Mouse (Mus musculus): Measurements from ENCODE around the gene Nxf3.
A peak's percentile ranks its signal among the peaks of the same experiment; 100 is the strongest.
"Not testable (repeated sequence)": the region's sequence is repeated elsewhere in the genome, so short reads cannot be mapped to it uniquely, and the experiment has no call there.

The Nxf3 gene

DNA sequence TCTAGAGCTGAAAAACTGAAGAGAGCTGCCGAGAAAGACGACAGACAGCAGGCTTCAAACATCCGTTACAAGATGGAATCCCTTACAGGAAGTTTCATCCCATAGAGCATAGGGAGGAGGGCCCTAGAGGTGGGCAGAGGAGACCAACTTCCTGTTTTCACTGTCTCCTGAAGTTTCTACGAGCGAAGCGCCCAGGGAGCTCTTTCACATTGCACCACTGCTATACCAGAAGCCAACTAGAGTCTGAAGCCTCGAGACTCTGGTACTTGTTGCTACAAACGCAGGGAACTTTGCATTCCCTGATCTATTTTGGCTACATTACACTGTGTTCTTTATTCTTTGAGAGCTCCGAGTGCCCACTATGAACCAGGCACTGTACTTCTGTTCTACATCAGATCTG lies at the start of gene Nxf3:
Gene Nxf3, minus strand, starts transcription at position 101 of the 400 bp plus-strand sequence.
- DNase-seq (ENCODE audit: low read depth) = no peak

DNA sequence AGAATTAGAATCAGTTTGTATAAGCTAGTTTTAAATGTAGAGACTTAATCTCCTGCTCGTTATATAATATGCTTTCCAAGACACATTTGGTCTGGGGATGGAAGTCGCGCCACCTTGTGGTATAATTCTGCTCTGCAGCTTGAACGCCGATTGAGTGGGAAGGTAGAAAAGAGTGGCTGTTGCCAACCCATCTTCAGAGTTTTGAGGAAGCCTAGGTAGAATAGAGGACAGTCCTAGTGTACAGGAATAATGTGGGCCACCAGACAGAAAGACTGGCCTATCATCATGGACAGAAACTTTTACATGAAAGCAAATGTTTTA lies 42.6 kb upstream of the Nxf3 start:
- DNase-seq (ENCODE audit: low read depth) = peak; percentile 43

DNA sequence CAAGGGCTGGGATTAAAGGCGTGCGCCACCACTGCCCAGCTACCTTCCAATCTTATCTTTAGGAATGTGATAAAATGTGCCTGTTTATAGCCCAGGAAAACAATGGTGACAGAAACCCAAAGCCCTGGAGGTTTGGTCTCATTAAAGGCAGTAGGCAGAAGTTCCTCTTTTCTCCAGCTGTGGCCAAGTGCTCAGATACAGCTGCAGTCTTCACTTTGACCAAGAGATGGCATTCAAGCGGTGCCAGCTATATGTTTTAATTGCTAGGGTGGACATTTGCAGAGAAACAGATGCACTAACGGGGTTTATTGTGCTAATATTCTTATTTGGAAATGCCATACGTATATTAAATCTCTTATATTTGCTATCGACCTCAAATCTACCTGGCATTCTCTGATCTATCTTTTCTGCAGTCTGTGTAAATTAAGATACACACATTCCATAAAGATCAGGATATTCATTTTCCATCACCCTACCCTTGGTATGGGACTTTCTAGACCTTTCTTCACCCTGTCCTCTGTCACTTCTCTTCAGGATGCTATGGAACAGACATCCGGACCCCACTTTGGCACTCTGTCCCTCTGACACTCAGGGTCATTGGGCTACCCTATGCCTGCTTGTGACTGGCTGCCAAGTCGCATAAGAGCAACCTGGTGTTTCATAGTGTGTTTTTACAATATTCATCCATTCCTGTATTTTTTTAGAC lies 42.1 kb upstream of the Nxf3 start:
- no peak for DNase-seq (ENCODE audit: low read depth)

DNA sequence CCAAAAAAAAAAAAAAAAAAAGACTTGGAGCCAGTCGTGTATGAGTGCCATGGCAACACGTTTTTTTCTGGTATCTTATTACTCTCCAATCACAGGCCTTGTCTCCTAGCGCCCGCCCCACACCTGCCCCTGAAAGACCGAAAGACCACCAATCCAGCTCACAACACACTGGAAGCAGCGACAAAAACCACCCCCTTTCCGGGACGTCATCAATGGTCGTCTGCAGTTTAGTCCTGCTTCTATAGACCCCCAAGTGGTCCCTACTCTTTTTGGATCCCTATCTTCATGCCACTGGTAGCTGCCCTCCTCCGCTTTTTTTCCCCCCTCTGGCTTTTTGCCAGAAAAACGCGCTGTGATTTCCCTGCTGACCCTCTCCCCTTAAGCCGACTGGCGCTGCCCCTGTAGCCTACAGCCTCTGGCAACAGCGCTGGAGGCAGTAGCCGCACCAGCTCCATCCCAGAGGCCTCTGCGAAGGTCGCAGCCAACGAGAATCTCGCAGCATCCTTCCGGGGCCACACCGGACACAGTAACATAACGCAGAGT lies 30.4 kb upstream of the Nxf3 start:
- no peak for DNase-seq (ENCODE audit: low read depth)

DNA sequence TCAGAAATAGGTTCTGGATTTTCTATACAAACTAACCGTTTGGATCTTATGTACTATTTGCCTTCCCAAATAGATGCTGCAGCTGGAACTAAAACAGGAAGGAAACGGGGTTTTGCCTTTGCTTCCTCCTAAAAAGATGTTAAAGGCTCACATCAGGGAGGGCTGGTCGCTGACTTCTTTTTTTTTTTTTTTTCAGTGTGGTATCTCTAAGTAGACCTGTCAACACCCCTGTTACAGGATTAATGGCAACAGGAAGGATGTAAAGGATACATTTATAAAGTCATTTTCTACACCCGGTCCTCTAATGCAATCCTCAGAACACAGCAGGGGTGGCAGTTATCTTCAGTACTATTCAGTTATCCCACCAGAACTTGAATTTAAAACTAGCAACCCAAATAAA lies 30.0 kb upstream of the Nxf3 start:
- no peak for DNase-seq (ENCODE audit: low read depth)

DNA sequence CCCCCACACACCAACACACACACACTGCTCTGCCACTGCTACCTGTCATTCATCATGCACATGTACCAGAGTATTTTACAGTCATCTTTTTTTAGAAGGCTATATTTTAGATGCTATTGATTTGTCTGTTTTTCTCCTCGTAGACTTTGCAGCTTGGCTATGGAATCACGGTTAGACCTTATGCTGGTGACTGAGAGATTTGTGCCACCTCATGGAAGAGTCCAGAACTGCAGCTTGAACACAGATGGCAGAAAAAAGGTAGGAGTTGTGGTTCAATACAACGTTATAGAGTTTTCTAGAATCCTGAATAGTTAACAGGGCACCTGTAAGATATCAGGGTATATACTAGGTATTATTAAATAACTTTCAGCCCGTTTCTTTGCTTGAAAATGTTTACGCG lies 22.9 kb upstream of the Nxf3 start:
- DNase-seq (ENCODE audit: low read depth) = peak; percentile 8

DNA sequence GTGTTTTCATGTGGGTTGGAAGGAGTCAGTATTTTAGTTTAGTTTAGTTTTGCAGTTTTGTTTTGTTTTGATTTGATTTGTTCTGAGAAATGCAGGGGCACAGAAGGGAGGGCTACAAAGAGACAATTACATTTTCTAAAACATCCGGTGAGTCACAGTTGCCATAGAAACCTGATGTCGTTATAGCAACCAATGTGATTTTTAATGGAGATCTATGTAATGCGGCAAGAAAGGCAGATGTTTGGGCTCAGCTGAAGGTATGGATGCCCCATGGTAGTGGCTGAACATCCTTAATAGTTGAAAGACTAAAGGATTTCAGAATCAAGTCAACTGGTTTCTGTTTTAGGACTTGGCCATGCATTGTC lies 19.7 kb upstream of the Nxf3 start:
- no peak for DNase-seq (ENCODE audit: low read depth)

DNA sequence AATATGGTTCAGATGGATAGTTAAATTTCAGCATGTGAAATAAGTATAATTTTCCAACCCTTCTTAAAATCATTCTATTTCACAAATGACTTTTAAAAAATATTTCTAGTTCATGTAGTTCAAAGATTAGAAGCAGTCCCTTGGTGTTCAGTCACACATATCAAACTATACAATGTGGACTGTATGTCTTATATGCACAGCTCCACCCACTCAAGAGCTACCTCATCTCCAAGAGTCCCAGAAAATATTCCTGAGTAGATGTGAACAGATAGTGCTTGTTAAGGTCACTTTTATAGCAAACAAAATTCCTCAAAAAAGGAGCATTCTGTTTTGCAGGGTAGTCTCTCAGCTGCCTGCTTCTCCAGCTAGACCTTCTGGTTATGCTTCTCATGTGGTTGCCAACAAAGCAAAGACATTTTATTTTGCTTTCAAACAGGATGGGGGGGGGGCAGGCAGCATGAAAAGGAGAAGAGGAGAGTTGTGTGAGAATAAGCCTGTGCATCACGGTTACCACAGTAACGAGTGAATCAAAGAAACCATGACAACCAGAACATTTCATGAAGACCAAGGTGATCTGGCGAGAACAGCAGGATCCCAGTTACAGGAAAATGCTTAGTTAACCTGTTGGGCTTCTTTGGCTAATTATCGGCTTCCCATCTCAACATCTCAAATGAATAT lies 19.1 kb upstream of the Nxf3 start:
- DNase-seq (ENCODE audit: low read depth) = no peak

DNA sequence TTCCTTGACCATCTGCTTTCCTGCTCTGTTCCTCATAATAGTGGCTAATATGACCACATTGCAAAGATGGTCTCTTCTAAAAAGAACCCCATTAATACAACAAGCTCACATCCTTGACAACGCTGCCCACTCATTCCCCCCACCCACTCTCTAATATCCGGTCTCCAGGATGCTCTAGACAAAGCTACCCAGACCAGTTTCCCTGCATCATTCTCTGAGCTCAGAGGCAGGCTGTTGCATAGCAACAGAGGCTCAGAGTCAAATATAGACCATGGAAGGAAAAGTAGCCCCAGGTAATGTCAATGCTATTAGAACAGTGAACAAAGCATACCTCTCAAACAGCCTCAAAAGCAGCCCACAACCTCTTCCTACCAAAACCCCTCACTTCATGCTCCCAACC lies 9.4 kb upstream of the Nxf3 start:
- DNase-seq (ENCODE audit: low read depth) = no peak

DNA sequence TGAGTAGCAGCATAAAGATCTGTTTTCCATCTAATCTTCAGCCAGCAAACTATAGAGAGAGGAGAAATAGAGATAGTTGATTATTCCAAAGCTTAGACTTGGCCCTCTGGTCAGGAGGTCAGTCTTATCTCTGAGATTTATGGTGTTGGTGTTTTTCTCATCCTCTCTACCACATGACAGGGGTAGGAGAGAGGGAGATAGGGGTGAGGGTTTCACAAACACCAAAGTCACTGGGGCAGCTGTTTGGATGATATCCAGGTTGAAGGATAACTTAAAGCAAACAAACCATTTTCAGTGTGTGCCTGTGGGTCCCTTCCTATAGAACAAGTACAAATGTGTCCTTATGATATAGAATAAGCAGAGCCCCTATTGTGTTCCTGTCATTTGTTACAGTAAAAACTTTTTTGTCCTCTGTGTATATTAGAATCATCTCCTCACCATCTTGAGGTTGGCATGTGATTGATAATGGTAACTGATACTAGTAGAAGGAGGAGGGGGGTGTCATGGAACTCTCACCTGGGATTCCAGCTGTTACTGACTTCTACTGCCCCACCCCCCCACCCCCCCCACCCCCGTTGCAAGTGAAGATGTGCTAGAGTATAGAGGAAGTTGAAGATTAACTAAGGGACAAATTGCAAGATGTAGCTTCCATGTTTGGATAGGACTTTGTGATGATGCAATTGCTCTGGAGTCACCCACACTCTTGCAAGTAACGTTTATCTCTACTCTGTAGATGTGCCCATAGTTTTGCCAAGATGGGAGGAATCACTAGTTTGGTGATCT lies 7.6 kb upstream of the Nxf3 start:
- no peak for DNase-seq (ENCODE audit: low read depth)

DNA sequence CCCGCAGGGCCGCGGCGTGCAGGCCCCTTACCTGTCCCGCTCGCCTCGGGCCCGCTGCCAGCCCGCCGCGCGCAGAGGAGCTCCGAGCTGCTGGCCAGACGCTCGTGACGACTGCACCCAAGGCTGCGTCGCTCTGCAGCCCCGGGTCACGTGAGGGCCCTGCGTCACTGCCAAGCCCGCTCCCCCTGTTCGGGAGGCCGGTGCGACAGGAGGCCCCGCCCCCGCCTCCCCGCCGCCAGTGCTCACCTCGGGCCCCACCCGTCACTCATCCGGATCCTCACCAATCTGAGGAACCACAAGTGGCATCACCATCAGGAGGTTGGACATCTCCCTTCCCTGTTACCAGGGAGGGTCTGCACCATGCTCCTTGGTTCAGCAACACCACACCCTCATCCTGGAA lies 17.0 kb downstream of the Nxf3 start, which contains the start of gene Bex2:
Gene Bex2, minus strand, starts transcription at position 217 of the 400 bp plus-strand sequence.
- DNase-seq (ENCODE audit: low read depth) = not testable (repeated sequence)

DNA sequence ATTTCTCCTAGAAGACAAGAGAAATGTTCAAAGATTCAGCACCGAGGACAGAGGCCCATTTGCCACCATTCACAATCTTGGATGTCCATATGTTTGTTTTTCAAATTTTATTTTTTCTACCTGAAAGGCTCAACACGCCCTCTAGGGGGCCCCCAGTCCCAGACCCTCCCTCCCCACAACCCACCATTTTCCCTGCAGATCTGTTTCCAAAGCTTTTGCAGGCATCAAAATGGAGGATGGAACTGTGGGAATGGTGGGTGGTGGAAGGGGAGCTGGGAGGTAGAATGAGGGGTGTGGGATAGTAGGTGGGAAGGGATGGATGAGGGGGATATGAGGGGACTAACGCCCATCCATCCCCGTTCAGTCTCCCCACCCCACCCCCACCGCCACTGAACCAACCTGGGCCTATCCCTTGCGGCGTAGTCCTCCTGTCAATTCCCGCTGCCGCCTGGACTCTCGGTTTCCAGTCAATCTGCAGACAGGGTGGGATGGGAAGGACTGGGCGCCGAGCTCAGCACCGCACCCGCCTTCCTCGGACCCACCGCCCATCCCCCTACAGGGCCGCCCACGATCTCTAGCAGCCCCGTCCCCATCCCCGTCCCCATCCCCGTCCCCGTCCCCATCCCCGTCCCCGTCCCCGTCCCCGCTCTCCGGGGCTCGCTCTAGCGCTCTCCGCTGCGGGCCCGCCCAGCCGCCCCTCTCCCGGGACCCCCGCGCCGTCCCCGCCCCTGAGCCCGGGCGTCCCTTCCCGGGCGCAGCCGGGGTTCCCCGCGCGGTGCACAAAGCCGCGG lies 17.7 kb downstream of the Nxf3 start:
- not testable (repeated sequence) for DNase-seq (ENCODE audit: low read depth)

DNA sequence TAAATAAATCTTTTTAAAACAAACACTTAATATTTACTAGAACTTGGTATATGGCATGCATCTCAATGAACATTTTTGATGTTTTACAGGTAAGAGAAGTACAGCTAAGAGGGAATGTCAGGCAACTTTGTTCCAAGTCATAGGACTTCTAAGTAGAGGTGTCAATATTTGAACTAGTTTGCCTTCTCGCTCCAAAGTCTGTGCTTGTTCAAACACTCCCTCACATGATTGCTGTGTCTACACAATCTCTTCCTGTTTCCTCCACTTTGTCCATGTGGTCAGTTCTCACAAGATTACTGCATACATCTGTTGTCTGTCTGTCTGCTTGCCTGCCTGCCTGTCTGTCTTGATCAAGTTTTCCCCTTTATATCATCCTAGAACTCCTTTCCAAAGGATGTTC lies 24.4 kb downstream of the Nxf3 start:
- DNase-seq (ENCODE audit: low read depth) = no peak

DNA sequence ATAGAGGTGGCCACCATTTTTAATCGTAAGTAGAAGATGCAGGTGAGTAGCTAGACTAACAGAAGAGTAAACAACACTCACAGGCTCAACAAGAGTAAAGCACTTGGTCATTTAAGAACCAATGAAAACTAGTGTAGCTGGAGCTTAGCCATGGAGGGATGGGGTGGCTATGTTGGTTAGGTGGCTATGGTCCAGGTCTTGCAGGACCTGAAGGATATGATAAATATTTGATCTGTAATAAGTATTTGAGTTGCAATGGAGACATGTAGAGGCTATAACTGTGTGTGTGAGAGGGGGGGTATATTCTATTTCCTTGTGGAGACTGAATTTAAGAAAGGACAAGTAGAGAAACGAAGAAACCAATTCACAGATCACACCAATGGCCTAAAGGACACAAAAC lies 33.8 kb downstream of the Nxf3 start:
- no peak for DNase-seq (ENCODE audit: low read depth)

DNA sequence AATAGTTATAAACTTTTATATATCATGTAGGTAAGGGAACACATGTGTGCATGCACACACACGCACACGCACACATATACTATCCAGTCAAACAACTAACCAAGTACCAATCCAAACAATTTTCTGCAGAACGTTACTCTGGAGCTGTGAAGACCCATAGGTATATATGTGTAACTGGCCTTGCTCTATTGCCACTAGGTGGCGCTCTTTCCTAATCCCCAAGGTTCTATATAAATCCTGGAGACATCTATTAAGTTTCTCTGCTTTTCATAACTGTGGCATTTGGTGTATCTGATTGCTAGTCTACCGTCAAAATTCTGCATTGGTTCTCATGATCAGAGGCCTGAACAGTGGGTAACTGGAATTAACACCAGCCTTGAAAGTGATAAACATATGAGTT lies 37.5 kb downstream of the Nxf3 start:
- peak; percentile 60 for DNase-seq (ENCODE audit: low read depth)

DNA sequence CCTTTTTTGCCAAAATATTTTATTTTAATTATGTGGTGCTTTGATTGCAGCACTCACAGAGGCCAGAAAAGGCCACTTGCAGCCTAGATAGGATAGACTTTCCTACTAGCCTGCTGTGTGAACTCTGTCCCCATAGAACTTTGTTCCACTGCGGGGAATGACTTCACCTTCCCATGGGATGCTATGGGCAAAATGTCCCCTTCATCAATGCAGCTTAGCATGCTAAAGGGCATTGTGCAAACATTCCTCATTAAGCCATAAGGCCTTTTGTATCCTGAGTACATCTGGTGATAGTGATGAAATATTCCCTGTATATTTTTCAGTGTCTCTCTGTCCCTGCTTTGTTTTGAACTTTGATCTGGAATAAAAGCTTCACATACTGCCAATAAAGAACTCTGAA lies 41.3 kb downstream of the Nxf3 start:
- DNase-seq (ENCODE audit: low read depth) = no peak

DNA sequence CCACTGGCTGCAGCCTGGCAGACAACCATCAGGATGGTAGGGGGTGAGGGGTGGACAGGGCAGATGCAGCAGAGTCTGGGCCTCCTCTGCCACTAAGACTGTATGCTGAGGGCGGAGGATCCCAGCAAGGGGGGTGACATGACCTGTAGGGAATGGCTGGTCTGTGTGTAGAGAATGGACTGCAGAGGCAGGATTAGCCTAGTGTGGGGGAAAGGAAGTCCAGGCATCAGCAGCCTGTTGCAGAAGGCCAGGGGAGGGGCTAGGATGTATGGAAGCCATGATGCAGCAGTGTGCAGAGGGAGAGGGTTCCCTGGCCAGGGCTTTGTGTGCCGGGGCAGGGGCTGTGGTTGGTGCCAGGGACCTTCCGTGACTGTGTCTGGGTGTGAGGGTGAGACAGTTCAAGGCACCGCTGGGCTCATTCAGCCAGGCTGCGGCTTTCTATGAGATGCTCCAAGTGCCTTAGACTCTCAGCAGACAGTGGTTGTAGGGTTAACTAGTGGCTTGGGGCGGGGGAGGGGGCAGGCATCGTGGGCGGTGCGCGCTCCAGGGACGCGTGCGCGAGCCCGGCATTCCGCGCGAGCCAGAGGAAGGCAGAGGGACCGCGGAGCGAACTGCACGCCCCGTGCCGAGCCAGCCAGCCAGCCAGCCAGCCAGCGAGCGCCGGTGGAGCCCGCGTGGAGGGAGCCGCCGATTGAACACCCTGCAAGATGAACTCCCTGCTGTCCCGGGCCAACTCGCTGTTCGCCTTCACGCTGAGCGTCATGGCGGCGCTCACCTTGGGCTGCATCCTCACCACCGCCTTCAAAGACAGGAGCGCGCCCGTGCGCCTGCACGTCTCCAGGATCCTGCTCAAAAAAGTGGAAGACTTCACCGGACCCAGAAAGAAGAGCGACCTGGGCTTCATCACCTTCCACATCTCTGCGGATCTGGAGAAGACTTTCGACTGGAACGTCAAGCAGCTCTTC lies 52.0 kb downstream of the Nxf3 start, which contains the start of gene Arxes1:
Gene Arxes1, plus strand, starts transcription at position 569 of the 965 bp plus-strand sequence.
- not testable (repeated sequence) for DNase-seq (ENCODE audit: low read depth)

DNA sequence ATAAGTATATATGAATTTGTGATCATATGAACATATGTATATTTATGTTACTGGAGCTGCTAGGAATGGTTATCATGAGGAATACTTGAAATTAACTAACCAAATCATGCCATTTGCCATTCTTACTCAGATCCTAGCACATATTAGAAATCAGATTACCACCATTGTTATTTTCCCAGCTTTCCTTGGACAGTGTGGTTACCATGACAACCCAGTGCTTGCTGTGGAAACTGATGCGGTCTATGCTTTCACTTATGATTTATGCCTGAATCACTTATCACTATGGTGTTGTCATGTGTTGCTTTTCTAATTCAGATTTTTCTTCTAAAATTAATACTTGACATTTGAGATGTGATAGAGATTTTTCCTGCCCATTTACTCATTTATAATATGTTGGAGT lies 54.7 kb downstream of the Nxf3 start:
- DNase-seq (ENCODE audit: low read depth) = no peak

Measured in induced T-regulatory cell, adult 2 months (primary cell).